Mouse (Mus musculus): ENCODE results near the gene Ap5s1.
"Not testable (repeated sequence)": the region's sequence is repeated elsewhere in the genome, so short reads cannot be mapped to it uniquely, and the experiment has no call there.

Ap5s1 gene

DNA sequence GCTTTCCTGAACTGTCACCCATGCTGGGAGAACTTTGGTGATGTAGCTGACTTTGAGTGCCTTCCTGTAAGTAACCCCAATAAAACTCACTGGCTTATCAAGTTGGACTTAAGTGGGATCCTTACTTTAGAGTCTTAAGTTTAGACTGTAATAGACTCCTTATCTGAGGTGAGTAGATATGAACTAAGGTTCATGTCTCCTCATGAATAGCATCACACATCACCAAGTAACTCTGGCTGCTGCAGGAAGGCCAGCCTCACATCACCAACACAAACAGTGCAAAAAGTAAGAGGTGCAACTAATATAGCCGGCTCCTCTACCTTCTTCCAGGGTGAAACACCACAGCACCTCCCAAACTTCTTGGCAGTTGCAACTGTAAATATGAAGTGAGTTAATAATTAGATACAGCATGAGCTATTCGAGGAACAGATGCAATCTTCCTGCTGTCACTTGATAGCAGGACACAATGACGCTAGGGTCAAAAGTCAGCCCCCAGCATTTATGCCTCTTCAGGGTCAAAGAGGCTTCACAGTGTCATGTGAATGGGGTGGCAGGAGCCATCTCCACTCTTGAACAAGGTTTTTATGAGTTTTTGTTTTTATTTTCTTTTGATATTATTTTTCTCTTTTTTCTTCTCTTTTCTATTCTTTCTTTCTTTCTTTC is 15.1 kb downstream of the Ap5s1 start:
- no peak for DNase-seq (ENCODE audit: inconsistent ontology term)

DNA sequence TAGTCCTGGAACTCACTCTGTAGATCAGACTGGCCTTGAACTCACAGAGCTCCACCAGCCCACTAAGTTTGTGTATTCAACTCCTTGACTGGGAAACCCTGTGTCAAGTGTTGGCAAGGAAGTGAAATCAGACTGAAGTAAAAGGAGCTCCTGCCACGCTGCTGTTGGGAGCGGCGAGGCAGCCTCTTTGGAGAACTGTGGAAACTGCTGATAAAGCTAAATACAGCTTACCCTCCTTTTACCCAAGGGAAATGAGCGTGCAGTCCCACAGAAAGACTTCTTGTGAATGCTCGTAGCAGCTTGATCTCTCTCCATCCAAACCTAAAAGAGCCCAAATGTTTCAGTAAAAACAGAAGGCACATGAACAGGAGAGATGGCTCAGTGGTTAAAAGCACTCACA is 15.7 kb downstream of the Ap5s1 start:
- DNase-seq (ENCODE audit: inconsistent ontology term), result no peak

DNA sequence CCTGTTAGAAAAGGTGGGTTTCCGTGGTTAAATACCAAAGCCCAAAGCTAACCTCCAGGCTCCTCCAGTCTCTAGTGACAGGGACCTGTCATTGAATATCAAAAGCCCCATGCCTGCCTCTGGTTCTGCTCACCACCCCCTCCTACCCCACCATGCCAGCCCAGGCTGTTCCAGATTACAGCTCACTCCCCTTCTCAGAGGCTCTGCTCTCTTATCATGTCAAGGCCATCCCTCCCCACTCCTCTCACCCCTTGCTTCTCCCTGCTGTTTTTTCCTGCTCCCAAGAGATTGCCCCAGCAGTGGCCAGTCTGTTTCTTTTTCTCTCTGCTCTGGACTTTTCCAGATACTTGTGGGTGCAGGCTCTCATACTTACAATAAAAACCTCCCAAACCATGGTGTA is 16.7 kb downstream of the Ap5s1 start:
- no peak for DNase-seq (ENCODE audit: inconsistent ontology term)

DNA sequence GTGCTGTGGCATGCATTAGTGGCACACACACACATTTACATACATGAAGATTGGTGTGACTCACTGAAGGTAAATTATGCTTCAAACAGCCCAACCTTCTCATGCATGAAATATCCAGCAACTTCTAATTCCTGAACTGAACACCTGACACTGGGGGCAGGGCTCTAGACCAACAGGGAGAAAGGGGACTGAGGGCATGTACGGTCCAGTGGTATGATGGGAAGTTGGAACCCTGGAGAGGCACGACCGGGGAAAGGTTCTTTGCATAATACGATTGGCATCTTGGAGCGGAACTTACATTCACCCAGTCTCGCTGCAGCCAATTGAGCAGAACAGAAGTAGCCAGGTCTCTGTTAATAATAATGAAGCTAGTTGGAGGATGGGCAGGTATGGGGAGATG is 18.3 kb downstream of the Ap5s1 start:
- DNase-seq (ENCODE audit: inconsistent ontology term), result no peak

DNA sequence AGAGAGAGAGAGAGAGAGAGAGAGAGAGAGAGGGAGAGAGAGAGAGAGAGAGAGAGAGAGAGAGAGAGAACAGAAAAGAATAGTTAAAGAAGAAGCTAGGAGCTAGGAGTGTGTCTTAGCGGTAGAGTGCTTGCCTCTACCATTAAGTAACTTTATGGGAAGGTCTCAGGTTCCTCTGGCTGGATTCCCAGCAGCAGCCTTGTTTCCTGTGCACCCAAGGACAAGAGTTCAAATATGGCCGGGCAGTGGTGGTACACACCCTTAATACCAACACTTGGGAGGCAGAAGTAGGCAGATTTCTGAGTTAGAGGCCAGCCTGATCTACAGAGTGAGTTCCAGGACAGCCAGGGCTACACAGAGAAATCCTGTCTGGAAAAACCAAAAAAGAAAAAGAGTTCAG is 19.8 kb downstream of the Ap5s1 start:
- DNase-seq (ENCODE audit: inconsistent ontology term), result not testable (repeated sequence)

DNA sequence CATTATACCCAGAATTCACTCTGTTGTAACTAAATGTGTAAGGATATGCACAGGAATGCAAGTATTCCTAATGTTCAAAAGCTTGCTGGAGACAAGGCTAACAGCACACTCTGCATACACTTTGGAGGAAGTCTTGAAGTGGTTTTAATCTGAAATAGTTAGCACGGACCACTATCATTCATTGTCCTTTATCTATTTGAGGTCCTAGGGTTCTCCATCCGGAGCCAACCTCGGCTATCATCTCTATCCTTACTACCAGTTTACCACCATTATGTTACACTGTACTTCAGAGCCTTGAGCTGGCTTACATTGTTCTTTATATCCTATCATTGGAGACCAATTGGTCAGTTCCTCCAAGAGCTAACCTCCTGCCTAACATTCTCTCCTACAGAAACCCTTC is 20.4 kb downstream of the Ap5s1 start:
- DNase-seq (ENCODE audit: inconsistent ontology term), result no peak

DNA sequence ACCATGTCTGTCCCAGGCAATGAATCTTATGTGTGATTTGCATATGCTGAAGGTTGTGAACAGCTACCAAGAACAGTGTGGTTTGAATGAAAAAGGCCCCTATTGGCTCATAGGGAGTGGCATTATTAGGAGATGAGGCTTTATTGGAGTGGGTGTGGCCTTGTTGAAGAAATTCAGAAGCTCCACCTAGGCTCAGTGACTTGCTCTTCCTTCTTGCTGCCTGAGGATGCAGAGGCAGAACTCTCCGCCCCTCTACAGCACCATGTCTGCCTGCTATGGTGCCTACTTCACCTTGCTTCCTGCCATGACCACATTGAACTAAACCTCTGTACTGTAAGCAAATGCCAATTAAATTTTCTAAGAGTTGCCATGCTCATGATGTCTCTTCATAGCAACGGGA is 25.7 kb downstream of the Ap5s1 start:
- DNase-seq (ENCODE audit: inconsistent ontology term), result no peak

DNA sequence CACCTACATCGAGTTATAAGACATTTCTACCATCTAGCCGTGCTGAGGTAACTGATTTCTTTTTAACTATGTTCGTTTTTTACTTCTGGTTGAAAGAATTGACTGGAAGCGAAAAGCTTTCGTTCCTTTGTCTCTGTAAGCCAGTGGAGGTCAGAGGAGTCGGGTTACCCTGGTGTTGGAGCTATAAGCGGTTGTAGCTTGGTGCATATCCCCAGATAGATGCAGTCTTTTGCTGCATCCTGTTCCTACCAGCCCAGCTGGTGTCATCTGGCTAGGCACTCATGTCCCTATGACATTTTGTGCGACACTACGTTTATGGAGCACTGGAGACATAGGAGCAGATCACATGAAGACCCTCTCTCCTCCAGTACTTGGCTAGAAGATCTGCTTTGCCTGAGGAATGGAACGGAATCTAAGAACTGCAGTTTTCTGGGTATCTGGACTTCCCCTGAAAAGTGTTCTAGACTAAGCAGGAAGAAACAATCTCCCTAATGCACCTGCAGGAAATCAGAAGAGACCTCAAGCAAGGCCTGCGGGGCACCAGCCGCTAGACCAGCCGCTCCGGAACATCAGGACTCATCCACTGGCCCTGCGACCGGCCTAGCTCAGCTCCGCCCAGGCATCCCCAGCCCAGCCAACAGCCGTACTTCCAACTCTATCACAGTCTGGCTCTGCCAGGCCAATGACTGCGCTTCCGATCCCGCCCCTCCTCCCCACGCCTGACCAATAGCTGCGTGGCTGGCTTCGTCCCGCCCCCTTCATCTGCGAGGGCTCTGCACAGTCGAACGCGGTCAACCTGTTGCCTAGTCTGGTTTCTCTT is 26.6 kb downstream of the Ap5s1 start, which contains the start of gene Mavs:
TSS of gene Mavs (plus strand) at position 757 of the 820 bp plus-strand sequence.
- DNase-seq (ENCODE audit: inconsistent ontology term), result peak; percentile 98

DNA sequence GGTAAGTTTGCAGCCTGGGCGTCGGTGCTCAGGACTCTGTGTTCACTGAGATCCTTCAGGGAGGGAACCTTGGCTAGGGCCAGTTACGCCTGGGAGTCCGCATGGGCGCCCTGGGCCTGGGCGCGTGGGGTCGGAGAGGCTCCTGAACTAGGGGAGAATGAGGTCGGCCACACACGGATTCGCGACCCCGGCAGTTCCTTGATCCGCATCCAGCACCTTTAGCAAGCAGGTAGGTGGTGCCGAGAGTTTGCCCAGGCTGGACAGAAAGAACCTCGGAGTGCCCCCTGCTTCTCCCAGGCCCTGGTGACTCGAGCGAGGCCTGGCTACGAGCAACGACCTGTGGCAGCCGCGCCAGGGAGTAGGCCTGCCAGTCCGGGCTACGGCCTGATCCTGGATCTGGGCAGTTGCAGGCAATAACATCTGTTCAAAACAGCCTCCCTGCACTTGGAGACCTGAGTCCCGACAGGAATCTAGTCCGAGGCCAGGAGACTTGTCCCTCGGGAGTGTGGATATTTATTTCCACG is 27.3 kb downstream of the Ap5s1 start:
- no peak for DNase-seq (ENCODE audit: inconsistent ontology term)

DNA sequence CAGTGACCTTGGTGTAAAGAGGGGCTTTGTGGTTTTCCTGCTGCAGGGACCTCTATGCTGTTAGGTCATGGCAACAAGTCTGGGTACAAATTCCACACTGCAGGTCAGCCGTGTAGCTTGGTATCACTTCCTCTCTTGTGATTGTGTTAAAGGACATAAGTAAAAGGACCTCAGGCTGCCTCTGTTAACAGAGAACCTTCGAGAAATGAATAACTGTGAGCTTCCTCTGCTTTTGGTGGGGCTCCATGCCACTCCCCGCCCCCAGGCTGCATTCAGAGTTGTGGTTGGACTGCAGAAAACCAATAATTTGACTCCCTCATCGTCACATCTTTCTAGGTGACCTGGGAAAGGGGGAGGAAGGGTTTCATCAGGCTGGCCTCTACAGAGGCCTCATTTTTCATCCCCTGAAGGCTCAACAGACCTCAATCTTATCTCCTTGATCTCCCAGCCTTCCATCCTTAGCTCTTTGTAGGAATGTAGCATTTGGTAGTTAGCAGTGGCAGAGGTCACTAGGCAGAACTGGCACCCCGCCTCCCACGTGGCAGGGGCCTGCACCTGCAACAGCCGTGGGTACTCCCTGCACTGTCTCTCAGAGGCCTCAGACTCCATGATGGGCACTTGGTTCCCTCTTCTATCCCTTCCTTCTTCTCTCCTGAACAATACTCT is 28.2 kb downstream of the Ap5s1 start:
- DNase-seq (ENCODE audit: inconsistent ontology term), result peak; percentile 51

DNA sequence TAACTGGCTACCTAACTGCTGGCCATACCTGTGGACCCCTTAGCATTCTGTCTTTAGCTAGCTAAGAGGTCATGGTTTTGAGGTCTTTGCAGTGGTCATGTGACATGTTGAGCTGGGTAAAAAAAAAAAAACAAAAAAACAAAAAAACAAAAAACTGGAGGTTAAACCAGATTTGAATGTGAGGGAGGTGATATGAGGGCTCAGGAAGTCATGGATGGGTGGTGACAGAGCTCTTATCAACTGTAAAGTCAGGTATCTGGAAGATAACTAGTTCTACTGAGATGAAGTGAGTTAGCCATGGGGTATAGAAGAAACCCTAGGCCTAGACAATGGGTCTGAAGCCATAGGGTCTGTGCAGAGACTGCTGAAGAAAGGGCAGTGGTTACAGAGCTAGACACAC is 35.3 kb downstream of the Ap5s1 start:
- DNase-seq (ENCODE audit: inconsistent ontology term), result no peak

DNA sequence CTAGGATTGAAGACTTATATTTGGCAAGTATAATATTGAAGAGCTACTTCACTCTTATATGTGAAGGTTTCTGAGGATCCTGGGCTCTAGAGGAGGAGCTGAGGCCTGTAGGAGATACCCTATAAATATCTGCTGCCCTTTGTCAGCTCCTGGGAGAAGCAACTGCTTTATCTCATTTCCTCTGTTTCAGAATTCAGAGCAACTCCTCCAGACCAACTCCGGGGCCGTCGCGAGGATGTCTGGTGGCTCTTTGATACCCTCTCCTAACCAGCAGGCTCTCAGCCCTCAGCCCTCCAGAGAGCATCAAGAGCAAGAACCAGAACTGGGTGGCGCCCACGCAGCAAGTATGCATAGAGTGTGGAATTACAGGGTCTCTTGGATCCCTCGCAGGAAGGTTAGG is 36.1 kb downstream of the Ap5s1 start:
- DNase-seq (ENCODE audit: inconsistent ontology term), result no peak

DNA sequence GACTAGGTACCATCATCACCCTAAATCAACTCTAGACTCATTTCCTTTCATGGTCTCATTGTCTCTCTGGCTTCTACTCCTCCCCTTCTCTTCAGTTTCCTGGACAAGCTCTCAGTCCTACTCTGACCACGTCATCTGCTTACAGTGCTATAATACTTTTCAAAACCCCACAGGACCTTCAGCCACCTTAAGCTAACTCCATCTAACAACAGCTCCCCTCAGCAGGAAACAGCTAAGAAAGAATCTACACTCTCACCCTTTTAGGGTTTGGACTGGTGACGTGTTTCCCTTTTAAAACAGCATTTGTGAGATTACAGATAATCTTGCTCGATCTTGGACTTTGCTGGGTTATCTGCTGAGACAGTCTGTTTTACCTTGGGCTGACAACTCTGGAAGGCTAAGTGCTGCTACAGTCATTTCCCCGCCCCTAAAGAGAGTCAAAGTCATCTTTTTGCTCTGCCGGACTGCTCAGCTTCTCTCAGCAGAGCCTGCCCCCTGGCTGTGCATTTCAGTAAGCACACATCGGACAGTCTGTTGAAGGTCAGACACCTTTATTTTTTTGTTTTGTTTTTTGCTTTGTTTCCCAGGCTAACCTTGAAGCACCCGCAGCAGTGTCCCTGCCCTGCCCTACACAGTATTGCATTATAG is 46.9 kb downstream of the Ap5s1 start:
- peak; percentile 48 for DNase-seq (ENCODE audit: inconsistent ontology term)

DNA sequence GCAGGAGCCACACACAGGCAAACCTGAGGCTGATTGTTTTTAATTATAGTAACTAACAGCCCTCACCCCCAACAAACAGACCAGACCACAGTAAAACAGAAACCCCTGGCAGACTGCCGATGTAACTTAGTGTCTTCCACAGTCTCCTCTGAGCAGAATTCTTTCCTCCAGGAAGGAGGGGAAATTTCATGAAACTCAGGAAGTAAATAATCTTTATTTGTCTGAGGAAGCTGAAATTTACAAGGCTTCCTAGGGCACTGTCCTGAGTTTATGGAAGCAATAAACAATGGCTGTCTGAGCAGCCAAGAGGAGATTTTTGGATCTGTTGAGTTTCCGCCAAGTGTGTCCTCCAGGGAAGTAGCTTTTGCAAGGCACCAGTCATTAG is 47.4 kb downstream of the Ap5s1 start:
- no peak for DNase-seq (ENCODE audit: inconsistent ontology term)

DNA sequence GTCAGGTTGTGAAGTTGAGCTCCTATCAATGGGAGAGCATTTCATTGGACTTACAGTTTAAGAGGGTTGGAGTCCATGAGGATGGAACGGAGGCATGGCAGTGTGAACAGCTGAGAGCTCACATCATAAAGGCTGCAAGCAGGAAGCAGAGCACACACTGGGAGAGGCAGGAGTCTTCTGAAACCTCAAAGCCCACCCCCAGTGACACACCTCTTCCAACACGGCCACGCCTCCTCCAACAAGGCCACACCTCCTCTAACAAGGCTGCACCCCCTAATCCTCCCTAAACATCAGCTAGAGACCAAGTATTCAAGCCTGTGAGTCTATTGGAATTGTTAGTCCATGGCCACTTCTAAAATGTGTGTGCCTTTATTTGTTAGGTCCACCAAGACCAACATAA is 48.9 kb downstream of the Ap5s1 start:
- no peak for DNase-seq (ENCODE audit: inconsistent ontology term)

DNA sequence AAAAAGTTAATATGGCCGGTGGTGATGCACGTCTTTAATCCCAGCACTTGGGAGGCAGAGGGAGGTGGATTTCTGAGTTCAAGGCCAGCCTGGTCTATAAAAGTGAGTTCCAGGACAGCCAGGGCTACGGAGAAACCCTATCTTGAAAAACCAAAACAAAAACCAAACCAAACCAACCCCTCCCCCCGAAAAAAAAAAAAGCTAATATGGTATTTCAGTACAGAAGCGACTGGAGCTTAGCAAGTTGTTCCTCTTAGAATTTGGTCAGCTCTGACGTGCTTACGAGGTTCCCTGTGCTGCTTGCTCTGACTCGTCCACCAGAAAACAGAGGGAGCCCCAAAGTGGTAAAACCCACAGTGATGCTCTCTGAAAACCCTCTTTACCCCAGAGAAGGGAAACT is 51.8 kb downstream of the Ap5s1 start:
- DNase-seq (ENCODE audit: inconsistent ontology term), result no peak

DNA sequence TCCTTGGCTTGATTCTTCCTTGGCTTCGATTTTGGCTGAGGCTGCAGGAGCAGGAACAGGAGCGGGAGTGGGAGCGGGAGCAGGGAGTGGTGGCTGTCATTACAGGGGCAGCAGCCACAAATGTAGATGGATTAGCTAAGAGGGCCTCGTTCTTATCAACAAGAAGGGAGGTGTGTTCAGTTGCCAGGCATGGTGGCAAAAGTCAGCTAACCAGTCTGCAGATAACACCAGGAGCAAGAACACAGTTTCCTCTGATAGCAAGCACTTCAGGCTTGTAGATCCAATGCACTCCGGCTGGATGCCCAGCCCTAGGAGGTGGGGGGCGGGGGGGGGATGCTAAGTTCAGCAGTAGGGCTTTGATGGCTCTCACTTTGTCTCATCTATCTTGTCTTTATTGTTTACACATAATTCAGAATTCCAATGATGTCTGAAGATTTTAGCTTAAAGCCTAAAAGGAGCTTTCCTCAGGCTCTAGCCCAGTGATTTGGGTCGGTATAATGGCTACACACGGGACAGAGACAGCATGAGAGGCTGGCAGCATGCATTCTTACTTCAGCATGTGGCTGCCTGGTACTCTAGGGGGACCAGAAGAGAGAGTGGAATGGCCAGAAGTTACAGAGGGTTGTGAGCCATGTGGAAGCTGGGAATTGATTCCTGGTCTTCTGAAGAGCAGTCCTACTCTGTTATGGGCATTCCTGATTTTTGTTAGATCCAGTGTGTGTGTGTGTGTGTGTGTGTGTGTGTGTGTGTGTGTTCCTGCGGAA is 53.8 kb downstream of the Ap5s1 start:
- no peak for DNase-seq (ENCODE audit: inconsistent ontology term)

DNA sequence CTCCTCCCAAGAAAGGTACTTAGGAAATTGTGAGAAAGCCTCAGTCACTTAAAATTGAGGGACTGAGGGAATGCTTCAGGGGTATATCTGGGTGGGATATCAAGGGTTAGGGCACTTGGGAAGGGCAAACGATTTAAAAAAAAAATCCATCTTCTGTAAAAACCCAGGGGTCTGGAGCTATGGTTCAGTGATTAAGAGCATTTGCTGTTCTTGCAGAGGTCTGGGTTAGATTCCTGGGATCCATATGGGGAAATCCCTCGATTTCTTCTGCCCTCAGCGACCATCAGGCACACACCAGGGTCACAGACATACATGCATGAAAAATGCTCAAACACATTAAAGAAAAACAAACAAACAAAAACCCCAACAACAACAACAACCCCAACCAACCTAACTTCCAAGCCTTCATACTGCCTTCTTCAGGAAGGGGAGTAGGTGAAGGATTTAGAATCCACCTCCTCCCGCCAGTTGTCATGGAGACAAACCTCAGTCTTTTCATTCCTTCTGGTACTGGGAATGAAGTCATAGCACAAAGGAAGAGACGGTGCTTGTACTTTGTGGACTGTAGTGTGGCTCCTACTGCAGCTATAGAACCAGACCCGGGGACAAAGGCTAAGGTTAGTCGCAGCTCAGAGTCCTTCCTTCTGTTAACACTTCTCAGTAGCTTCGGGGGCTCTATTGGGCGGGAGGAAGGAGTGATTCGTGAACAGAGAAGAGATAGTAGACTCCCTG is 54.8 kb downstream of the Ap5s1 start:
- no peak for DNase-seq (ENCODE audit: inconsistent ontology term)

DNA sequence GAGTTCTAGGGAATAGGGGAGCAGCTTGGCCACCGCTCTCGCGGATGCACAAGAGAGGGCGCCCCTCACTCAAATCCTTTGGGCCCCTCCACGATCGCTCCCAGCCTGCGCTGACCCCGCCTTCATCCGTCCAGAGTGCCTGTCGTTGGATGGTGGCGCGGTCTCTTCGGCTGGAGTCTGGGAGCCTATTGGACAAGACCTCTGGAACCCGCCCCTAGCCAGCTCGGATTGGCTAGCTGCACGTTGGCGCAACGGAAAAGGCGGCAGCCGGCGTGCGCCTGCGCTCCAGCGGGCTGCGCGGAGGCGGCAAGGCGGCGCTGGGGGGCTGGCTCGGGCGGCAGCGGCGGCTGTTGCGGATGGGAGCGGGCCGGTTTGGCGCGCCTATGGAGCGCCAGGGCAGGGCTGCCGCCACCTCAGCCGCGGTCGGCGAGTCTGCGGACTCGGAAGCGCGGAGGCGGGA is 55.4 kb downstream of the Ap5s1 start, which contains the start of gene Pank2:
TSS of gene Pank2 (plus strand) at position 283 of the 460 bp plus-strand sequence.
- peak; percentile 97 for DNase-seq (ENCODE audit: inconsistent ontology term)
